Mouse (Mus musculus) ES-E14 (cell line): ENCODE data around the gene Tmem165.

Source experiments
- CHD2 ChIP-seq: IDR thresholded peaks from 2 replicates; pipeline ENCODE4 v1.6.1; 2014; ENCODE audit warnings: mild to moderate bottlenecking, low read depth, low read length, inconsistent platforms
- MAFK ChIP-seq: IDR thresholded peaks from 2 replicates; pipeline ENCODE4 v1.6.1; 2014; ENCODE audit warnings: mild to moderate bottlenecking, low read depth, low read length, inconsistent platforms; ENCODE audit not compliant: insufficient read depth

GRCm38 (mm10) chr5:76243274-76243673, 59.6 kb downstream of the Tmem165 start:
- no peak for TF ChIP-seq MAFK
- TF ChIP-seq CHD2, result no peak
